Mouse (Mus musculus) erythroblast, embryonic 14.5 days (primary cell): ENCODE measurements around the gene Kdm4c.

Experiments
- GATA1 ChIP-seq: IDR thresholded peaks from 2 replicates; pipeline ENCODE4 v1.6.1; 2012; ENCODE audit warnings: low read length, inconsistent platforms, mixed read lengths
- TAL1 ChIP-seq: IDR thresholded peaks from 3 replicates; pipeline ENCODE4 v1.6.1; 2012; ENCODE audit warnings: low read length, inconsistent platforms, mixed read lengths

DNA sequence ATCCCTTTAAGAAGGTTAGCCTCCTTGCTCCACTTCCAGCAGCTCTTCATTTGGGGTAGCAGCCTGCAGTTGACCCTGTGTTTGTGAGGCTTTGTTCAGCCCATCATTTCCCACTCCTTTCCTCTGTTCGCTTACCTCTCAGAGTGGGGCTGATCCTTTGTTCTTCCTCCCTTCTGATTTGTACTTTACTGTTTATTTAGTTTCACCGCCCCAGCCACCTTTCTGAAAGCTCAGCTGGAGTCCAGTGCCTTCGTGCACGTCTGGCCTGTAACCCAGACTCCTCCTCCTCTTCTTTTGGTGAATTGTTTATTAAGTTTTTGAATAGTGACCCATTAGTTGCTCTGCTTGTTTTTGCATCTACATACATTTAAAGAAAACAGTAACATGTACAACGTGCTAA is 15.6 kb downstream of the Kdm4c start:
- no peak for TF ChIP-seq GATA1
- TF ChIP-seq TAL1 = no peak
